Mouse (Mus musculus): ENCODE results near the gene Pax2. TPM values are rescaled to one million over a fixed set of nuclear protein-coding genes. Genes with fewer than 3 reads are reported as not detected.

Pax2 gene
- polyA plus RNA-seq, 1 experiment, result 2.7 TPM

DNA sequence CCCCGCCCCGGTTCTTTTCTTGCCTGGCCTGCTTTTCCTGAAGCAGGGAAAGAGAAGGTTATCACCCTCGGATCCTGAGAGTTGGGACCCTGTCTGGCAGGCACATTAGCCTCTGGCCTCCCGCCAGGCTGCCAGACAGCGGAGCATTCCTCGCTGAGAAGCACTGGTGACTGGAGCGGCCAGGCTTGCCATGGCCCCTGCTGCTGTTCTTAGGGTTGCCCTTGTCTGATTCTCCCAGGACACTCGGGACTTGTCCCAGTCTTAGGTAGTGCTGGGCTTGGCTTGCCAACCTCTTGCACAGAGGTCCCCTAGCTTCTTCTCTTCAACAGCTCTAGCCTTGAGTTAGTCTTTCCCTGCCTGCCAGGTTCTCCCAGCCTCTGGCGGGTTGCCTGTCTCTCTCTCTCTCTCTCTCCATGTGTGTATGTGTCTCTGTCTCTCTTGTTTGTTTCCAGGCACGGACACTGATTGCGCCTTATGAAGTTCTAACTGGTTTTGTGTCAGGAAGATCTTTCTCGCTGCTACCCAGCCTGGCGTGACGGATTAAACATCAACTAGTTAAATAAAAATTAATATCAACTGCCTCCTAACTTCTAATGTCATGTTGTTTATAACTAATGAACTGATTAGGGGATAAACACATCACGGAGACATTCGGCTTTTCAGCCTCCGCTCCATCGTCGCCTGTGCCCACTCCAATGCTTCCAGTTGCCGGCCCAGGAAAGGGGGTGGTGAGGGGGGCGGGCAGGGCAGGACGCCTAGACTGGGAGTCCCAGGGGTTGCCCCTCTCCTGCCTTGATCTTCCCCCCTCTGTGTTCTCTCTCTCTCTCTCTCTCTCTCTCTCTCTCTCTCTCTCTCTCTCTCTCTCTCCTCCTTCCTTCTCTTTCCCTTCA lies 13.5 kb upstream of the Pax2 start:
- no peak for TF ChIP-seq POLR2A (IDR thresholded peaks at IDR 0.05; ENCODE audit: control insufficient read depth, low read depth, low read length)
- no peak for TF ChIP-seq CTCF (IDR thresholded peaks at IDR 0.05; ENCODE audit: control insufficient read depth, insufficient read depth, insufficient replicate concordance, low read depth, low read length)
- no peak overlapping the region for H3K27ac ChIP-seq (ENCODE audit: control insufficient read depth, insufficient read depth, low read depth, low read length)
- H3K27me3 ChIP-seq (ENCODE audit: control insufficient read depth, insufficient read depth, low read length), result peaks cover 12% of the 10 kb centered on the region
- no peak overlapping the region for H3K4me3 ChIP-seq (ENCODE audit: control insufficient read depth, low read depth, low read length)
- no peaks in the 10 kb centered on the region for H3K36me3 ChIP-seq (ENCODE audit: control insufficient read depth, insufficient read depth, low read length)
- peaks cover 16% of the 10 kb centered on the region for H3K4me1 ChIP-seq (ENCODE audit: control insufficient read depth, insufficient read depth, low read length)

DNA sequence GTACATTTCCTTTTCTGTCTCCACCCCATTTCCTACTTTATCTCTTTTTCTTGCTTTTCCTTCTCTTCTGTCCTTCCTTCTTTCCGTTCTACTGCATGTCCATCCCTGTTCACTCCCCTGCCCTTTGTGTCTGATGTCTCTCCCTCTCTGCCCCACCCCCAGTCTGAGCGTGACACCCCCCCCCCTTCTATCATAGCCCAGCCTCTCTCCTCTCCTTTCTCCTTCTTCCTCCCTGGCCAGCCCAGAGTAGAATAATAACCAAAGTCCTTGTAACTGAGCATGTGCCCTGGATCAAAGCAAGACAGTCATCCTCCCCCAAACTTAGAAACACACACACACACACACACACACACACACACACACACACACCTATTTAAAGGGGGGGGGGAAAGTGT lies 12.8 kb upstream of the Pax2 start:
- no peaks in the 10 kb centered on the region for H3K36me3 ChIP-seq (ENCODE audit: control insufficient read depth, insufficient read depth, low read length)
- H3K27me3 ChIP-seq (ENCODE audit: control insufficient read depth, insufficient read depth, low read length), result peaks cover 12% of the 10 kb centered on the region
- no peak overlapping the region for H3K4me3 ChIP-seq (ENCODE audit: control insufficient read depth, low read depth, low read length)
- H3K27ac ChIP-seq (ENCODE audit: control insufficient read depth, insufficient read depth, low read depth, low read length), result no peak overlapping the region
- TF ChIP-seq POLR2A (IDR thresholded peaks at IDR 0.05; ENCODE audit: control insufficient read depth, low read depth, low read length) (no peak), CTCF (IDR thresholded peaks at IDR 0.05; ENCODE audit: control insufficient read depth, insufficient read depth, insufficient replicate concordance, low read depth, low read length) (no peak)
- H3K4me1 ChIP-seq (ENCODE audit: control insufficient read depth, insufficient read depth, low read length), result peaks cover 16% of the 10 kb centered on the region

DNA sequence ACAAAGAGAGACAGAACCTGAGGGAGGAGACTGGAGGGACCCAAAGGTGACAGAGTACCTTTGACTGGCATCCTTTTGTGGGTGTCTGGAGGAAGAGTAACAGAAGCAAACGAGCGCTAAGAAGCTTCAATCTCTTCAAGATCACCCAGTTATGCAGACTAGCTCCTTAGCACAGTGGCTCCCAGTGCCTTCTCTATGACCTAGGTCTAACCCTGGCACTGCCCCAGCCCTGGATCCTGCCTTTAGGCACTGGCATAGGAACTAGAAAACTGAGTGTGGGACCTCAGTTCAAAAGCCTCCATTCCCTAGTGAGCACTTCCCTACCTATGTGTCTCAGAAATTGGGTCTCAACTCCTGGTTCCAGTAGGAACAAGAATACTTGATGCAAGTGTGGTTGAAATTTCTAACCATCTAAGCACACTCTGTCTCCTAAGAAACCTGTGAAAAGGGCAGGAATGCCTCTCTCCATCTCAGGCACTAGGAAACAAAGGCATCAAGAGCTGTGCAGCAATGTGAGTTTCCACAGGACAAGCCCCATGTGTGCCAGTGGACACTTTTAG lies 11.8 kb upstream of the Pax2 start:
- peaks cover 12% of the 10 kb centered on the region for H3K27me3 ChIP-seq (ENCODE audit: control insufficient read depth, insufficient read depth, low read length)
- TF ChIP-seq POLR2A (IDR thresholded peaks at IDR 0.05; ENCODE audit: control insufficient read depth, low read depth, low read length) (no peak), CTCF (IDR thresholded peaks at IDR 0.05; ENCODE audit: control insufficient read depth, insufficient read depth, insufficient replicate concordance, low read depth, low read length) (no peak)
- no peak overlapping the region for H3K27ac ChIP-seq (ENCODE audit: control insufficient read depth, insufficient read depth, low read depth, low read length)
- H3K4me3 ChIP-seq (ENCODE audit: control insufficient read depth, low read depth, low read length), result no peak overlapping the region
- H3K4me1 ChIP-seq (ENCODE audit: control insufficient read depth, insufficient read depth, low read length), result peaks cover 16% of the 10 kb centered on the region
- H3K36me3 ChIP-seq (ENCODE audit: control insufficient read depth, insufficient read depth, low read length), result no peaks in the 10 kb centered on the region

DNA sequence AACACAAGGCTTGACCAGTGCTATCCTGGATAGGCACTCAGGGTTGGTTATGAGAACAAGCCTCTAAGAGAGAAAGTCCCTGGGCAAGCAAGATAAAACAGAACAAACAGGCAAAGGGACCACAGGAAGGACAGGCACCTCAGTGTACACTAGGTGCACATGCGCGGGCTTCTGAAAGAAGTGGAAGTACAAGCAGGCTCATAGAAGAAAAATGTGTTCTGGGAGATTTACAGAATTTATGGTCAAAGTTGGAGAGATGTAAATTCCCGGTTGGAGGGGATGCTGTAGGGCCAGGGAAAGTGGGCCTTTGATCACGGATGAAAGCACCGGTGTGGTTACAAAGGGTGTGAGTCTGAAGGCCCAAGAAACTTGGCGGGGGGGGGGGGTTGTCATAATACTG lies 10.1 kb upstream of the Pax2 start:
- peaks cover 17% of the 10 kb centered on the region for H3K4me1 ChIP-seq (ENCODE audit: control insufficient read depth, insufficient read depth, low read length)
- TF ChIP-seq POLR2A (IDR thresholded peaks at IDR 0.05; ENCODE audit: control insufficient read depth, low read depth, low read length), result no peak
- no peak for TF ChIP-seq CTCF (IDR thresholded peaks at IDR 0.05; ENCODE audit: control insufficient read depth, insufficient read depth, insufficient replicate concordance, low read depth, low read length)
- peaks cover 12% of the 10 kb centered on the region for H3K27me3 ChIP-seq (ENCODE audit: control insufficient read depth, insufficient read depth, low read length)
- no peak overlapping the region for H3K27ac ChIP-seq (ENCODE audit: control insufficient read depth, insufficient read depth, low read depth, low read length)
- no peaks in the 10 kb centered on the region for H3K36me3 ChIP-seq (ENCODE audit: control insufficient read depth, insufficient read depth, low read length)
- no peak overlapping the region for H3K4me3 ChIP-seq (ENCODE audit: control insufficient read depth, low read depth, low read length)

DNA sequence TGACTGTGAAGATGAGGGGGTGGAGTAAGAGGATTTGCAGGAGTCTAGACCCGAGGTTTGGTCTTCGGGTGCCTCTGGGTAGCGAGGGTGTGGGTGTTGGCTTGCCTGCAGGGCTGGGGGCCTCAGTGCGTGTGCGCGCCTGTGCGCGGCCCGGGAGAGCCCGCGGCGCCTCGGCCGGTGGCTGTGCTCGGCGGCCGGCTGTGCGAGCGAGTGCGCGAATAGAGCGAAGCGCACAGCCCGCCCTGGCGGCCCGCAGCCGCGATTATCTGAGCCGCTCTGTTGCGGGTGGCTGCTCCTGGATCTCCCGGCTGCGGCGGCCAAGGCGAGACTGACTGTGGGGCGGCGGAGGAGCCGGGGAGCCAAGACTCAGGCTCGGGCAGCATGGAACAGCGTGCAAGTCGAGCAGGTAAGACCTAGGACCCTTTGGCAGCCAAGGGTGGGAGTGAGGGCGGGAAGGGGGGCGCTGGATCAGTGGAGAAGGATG lies 9.3 kb upstream of the Pax2 start:
- Histone ChIP-seq H3K36me3 (ENCODE audit: control insufficient read depth, insufficient read depth, low read length) (no peaks in the 10 kb centered on the region), H3K27me3 (ENCODE audit: control insufficient read depth, insufficient read depth, low read length) (peaks cover 12% of the 10 kb centered on the region), H3K4me3 (ENCODE audit: control insufficient read depth, low read depth, low read length) (no peak overlapping the region; the same call in 1 of the 2 replicates), H3K4me1 (ENCODE audit: control insufficient read depth, insufficient read depth, low read length) (peaks cover 15% of the 10 kb centered on the region), H3K27ac (ENCODE audit: control insufficient read depth, insufficient read depth, low read depth, low read length) (no peak overlapping the region)
- TF ChIP-seq CTCF (IDR thresholded peaks at IDR 0.05; ENCODE audit: control insufficient read depth, insufficient read depth, insufficient replicate concordance, low read depth, low read length) (no peak), POLR2A (IDR thresholded peaks at IDR 0.05; ENCODE audit: control insufficient read depth, low read depth, low read length) (no peak)

DNA sequence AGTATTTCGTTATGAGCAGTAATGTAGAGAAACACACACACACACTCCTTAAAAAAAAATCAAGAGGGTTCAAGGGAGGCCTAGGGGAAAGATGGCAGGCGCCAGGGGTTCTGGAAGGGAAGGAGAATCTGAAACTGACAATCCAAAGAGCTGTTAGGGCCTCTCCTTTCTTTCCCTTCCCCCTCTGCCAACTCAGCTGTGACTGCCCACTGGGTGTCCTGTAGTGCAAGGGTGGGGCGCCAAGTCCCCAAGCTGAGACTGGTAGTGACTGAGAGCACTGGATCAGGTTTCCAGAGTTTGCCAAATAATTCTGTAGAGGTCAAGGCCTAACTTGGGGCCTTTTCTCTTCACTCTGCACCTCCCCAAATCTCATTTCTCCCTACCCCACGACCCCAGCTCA lies 8.4 kb upstream of the Pax2 start:
- no peak for TF ChIP-seq CTCF (IDR thresholded peaks at IDR 0.05; ENCODE audit: control insufficient read depth, insufficient read depth, insufficient replicate concordance, low read depth, low read length)
- TF ChIP-seq POLR2A (IDR thresholded peaks at IDR 0.05; ENCODE audit: control insufficient read depth, low read depth, low read length), result no peak
- Histone ChIP-seq H3K27ac (ENCODE audit: control insufficient read depth, insufficient read depth, low read depth, low read length) (no peak overlapping the region), H3K36me3 (ENCODE audit: control insufficient read depth, insufficient read depth, low read length) (no peaks in the 10 kb centered on the region), H3K4me1 (ENCODE audit: control insufficient read depth, insufficient read depth, low read length) (peaks cover 13% of the 10 kb centered on the region), H3K27me3 (ENCODE audit: control insufficient read depth, insufficient read depth, low read length) (peaks cover 13% of the 10 kb centered on the region), H3K4me3 (ENCODE audit: control insufficient read depth, low read depth, low read length) (no peak overlapping the region)

DNA sequence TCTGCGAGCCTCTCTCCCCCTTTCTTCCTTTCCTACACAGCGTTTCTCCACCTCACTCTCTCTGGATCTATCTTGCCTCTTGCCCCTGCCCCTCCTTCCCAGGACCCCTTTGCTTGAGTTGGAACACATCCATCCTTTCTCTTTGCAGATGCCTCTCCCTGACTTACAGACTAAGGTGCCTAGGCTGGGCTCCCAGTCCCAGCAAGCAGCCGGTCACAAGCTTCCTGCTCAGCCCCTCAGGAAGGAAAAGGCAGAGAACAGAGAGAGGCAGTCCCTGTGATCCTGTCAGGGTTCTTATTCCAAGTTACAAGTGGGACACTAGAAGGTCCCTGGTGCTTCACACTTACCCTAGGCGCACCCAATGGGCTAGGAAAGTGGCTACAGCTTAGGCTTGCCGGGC lies 7.6 kb upstream of the Pax2 start:
- Histone ChIP-seq H3K4me1 (ENCODE audit: control insufficient read depth, insufficient read depth, low read length) (peaks cover 13% of the 10 kb centered on the region), H3K4me3 (ENCODE audit: control insufficient read depth, low read depth, low read length) (no peak overlapping the region), H3K36me3 (ENCODE audit: control insufficient read depth, insufficient read depth, low read length) (no peaks in the 10 kb centered on the region), H3K27ac (ENCODE audit: control insufficient read depth, insufficient read depth, low read depth, low read length) (no peak overlapping the region), H3K27me3 (ENCODE audit: control insufficient read depth, insufficient read depth, low read length) (peaks cover 14% of the 10 kb centered on the region)
- TF ChIP-seq CTCF (IDR thresholded peaks at IDR 0.05; ENCODE audit: control insufficient read depth, insufficient read depth, insufficient replicate concordance, low read depth, low read length) (no peak), POLR2A (IDR thresholded peaks at IDR 0.05; ENCODE audit: control insufficient read depth, low read depth, low read length) (no peak)
